Mouse (Mus musculus): ENCODE measurements around the gene Atp5j2. TPM values are rescaled to one million over a fixed set of nuclear protein-coding genes. Genes with fewer than 3 reads are reported as not detected.

Gene Atp5j2
- polyA plus RNA-seq, 1 experiment from 2014 or later = 664 TPM

DNA sequence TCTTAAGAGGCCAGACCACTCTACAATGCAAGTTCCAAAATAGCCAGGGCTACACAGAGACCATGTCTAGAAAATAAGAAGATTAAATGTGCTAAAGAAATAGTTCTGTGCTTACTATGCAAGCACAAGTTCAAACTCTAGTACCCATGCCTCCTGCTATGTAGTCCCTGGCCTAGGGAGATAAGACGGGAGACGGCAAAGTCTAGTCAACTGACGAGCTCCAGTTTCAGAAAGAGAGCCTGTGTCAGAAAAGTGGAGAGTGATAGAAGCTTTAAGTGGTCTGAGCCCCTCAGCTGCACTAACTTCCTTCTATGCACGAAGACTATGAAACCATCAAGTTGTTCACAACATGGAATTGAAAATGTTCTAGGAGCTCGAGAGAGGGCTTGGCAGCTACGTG lies 42.6 kb downstream of the Atp5j2 start:
- Histone ChIP-seq H3K9ac (no peak overlapping the region), H3K4me3 (replicated peaks; ENCODE audit: low read length) (no peak overlapping the region), H3K36me3 (replicated peaks; ENCODE audit: control insufficient read depth, insufficient read depth) (peaks cover 100% of the 10 kb centered on the region), H3K27me3 (ENCODE audit: control insufficient read depth, insufficient read depth, low read length) (no peaks in the 10 kb centered on the region), H3K9me3 (ENCODE audit: control insufficient read depth, low read length) (no peaks in the 10 kb centered on the region), H3K4me1 (replicated peaks; ENCODE audit: control insufficient read depth, insufficient read depth, low read length) (no peaks in the 10 kb centered on the region), H3K27ac (no peak overlapping the region), H3K4me2 (replicated peaks) (no peak overlapping the region)
- 90% methylated on average over 6 of the region's 6 CpGs for WGBS
- no peak for DNase-seq (ENCODE audit: low spot score)
- no peak for ATAC-seq (ENCODE audit: low FRiP score)

DNA sequence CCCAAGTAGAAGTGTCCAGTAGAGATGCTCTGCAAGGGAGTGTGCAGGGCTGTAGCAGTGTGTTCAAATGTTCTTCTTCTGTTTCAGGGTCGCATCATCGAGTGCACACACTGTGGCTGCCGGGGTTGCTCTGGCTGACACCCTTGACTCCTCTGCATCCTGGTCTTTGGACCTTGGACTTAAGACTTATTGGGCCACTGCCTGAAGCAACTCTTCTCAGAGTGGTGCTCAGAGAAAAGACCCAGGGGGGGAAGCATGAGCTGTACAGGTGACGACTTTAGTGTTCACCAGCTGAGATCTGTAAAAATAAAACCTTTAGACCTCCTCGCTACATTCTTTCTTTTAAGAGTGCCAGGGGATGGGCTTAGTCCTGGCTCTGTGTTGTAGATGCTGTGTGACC lies 44.1 kb downstream of the Atp5j2 start:
- 92% methylated on average over 5 of the region's 5 CpGs for WGBS
- H3K4me2 ChIP-seq (replicated peaks) = no peak overlapping the region
- no peak overlapping the region for H3K9ac ChIP-seq
- H3K27me3 ChIP-seq (ENCODE audit: control insufficient read depth, insufficient read depth, low read length) = no peaks in the 10 kb centered on the region
- H3K36me3 ChIP-seq (replicated peaks; ENCODE audit: control insufficient read depth, insufficient read depth) = peaks cover 100% of the 10 kb centered on the region
- no peak for ATAC-seq (ENCODE audit: low FRiP score)
- no peak overlapping the region for H3K27ac ChIP-seq
- H3K4me3 ChIP-seq (replicated peaks; ENCODE audit: low read length) = no peak overlapping the region
- DNase-seq (ENCODE audit: low spot score) = no peak
- H3K4me1 ChIP-seq (replicated peaks; ENCODE audit: control insufficient read depth, insufficient read depth, low read length) = no peaks in the 10 kb centered on the region
- no peaks in the 10 kb centered on the region for H3K9me3 ChIP-seq (ENCODE audit: control insufficient read depth, low read length)

- no peak for DNase-seq (ENCODE audit: low spot score)
- peaks cover 62% of the 10 kb centered on the region for H3K36me3 ChIP-seq (replicated peaks; ENCODE audit: control insufficient read depth, insufficient read depth)
Measured at GRCm38 (mm10) chr5:145140611-145141010, 51.3 kb downstream of the Atp5j2 start.

DNA sequence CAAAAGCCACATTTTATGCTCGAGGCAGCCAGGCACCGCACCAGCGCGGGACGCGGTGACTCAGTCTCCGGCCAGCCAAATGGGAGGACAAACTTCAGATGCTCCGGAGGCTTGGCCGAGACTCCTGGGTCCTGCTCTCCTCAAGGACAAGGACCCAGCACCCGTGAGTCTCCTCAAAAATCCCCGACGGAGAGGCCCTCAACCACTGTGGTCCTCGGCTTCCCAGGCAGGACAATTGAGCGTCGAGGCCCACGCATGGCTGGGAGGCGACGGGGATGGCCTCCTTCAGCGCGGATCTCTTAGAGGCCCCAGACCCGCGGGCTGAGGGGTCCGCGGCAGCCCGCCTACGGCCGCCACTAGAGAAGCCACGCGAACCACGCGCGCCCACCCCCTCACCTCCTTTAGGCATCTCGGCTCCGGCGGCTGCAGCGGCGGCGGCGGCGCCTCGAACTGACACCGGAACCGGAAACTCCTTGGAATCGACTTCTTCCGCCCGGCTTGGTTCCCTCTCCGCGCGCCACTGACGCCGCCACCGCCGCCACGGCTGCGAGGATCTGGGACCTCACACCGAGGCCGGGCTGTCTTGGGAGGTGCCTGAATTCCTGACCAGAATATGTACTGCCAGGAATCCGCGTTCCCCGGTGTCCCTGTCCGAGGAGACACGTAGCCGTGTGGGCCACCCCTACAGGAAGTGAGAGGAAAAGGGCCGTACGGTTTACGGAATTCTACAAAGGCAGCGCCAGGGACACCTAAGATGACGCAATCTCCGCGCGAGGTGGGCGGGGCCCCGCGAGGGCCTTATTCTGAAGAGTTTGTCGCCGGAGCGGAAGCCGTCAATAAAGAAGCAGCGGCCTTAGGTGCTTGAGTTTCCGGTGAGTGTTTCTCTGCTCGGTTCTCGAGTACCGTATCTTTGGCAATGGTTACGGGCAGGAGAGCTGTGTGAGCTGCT lies 52.0 kb downstream of the Atp5j2 start, which contains the start of the genes Pdap1 and Bud31:
Pdap1 (minus strand) TSS at position 668 of the 949 bp plus-strand sequence.
Bud31 (plus strand) TSS at position 792 of the 949 bp plus-strand sequence.
- DNase-seq (ENCODE audit: low spot score) = peak; percentile 96
- ATAC-seq (ENCODE audit: low FRiP score) = peak; percentile 93
- H3K4me1 ChIP-seq (replicated peaks; ENCODE audit: control insufficient read depth, insufficient read depth, low read length) = peaks cover 28% of the 10 kb centered on the region
- H3K36me3 ChIP-seq (replicated peaks; ENCODE audit: control insufficient read depth, insufficient read depth) = peaks cover 62% of the 10 kb centered on the region
- H3K4me2 ChIP-seq (replicated peaks) = peak within 1 kb of the TSS; percentile 83
- H3K27me3 ChIP-seq (ENCODE audit: control insufficient read depth, insufficient read depth, low read length) = no peaks in the 10 kb centered on the region
- H3K4me3 ChIP-seq (replicated peaks; ENCODE audit: low read length) = peak within 1 kb of the TSS; percentile 80
- H3K9ac ChIP-seq = peak within 1 kb of the TSS; percentile 84
- no peaks in the 10 kb centered on the region for H3K9me3 ChIP-seq (ENCODE audit: control insufficient read depth, low read length)
- H3K27ac ChIP-seq = peak within 1 kb of the TSS; percentile 94
- under 1% methylated on average over 84 of the region's 84 CpGs for WGBS

More at GRCm38 (mm10) chr5:145140611-145141010, 51.3 kb downstream of the Atp5j2 start:
- ATAC-seq (ENCODE audit: low FRiP score) = no peak
- H3K27ac ChIP-seq = peak overlapping the region; percentile 94
- peak overlapping the region; percentile 83 for H3K4me2 ChIP-seq (replicated peaks)
- peak overlapping the region; percentile 84 for H3K9ac ChIP-seq
- 2% methylated on average over 18 of the region's 18 CpGs for WGBS
- peak overlapping the region; percentile 80 for H3K4me3 ChIP-seq (replicated peaks; ENCODE audit: low read length)
- no peaks in the 10 kb centered on the region for H3K27me3 ChIP-seq (ENCODE audit: control insufficient read depth, insufficient read depth, low read length)
- peaks cover 28% of the 10 kb centered on the region for H3K4me1 ChIP-seq (replicated peaks; ENCODE audit: control insufficient read depth, insufficient read depth, low read length)
- no peaks in the 10 kb centered on the region for H3K9me3 ChIP-seq (ENCODE audit: control insufficient read depth, low read length)

DNA sequence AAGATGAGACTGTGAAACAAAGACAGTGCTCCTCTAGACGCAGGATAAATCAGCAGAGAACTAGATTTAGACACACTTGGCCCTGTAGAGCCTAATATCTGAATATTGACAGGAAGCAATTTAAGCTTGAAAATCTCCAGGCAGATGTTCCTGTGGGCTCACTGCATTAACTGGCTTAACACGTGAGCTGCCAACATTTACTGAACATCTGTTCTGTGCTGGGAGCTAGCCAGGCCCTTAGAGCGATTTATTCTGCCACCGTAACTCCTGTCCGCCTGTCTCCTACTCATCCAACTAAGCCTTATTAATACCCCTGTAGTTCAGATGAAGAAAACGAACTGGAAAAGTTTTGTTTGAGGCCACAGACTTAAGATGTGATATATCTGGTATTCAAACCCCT lies 53.0 kb downstream of the Atp5j2 start:
- no peak overlapping the region for H3K27ac ChIP-seq
- H3K4me3 ChIP-seq (replicated peaks; ENCODE audit: low read length) = peak overlapping the region; percentile 80
- H3K9ac ChIP-seq = peak overlapping the region; percentile 84
- peak overlapping the region; percentile 83 for H3K4me2 ChIP-seq (replicated peaks)
- ATAC-seq (ENCODE audit: low FRiP score) = no peak
- H3K27me3 ChIP-seq (ENCODE audit: control insufficient read depth, insufficient read depth, low read length) = no peaks in the 10 kb centered on the region
- peaks cover 28% of the 10 kb centered on the region for H3K4me1 ChIP-seq (replicated peaks; ENCODE audit: control insufficient read depth, insufficient read depth, low read length)
- peaks cover 62% of the 10 kb centered on the region for H3K36me3 ChIP-seq (replicated peaks; ENCODE audit: control insufficient read depth, insufficient read depth)
- 15% methylated on average over 6 of the region's 6 CpGs for WGBS
- no peaks in the 10 kb centered on the region for H3K9me3 ChIP-seq (ENCODE audit: control insufficient read depth, low read length)
- DNase-seq (ENCODE audit: low spot score) = no peak

Other genes starting within 250 kb of the Atp5j2 start
- gene Smurf1, start 226.2 kb downstream of the Atp5j2 start, polyA plus RNA-seq (2014; fragmentation: Nextera tagmentation; extraction: Ambion mirVana) = 43.6 and 44.0 TPM in 2 replicates
- not detected in 2 replicates for gene Gm4871, start 159.3 kb downstream of the Atp5j2 start, polyA plus RNA-seq (2014; fragmentation: Nextera tagmentation; extraction: Ambion mirVana)
- not detected in 2 replicates for gene 1700018F24Rik, start 149.1 kb downstream of the Atp5j2 start, polyA plus RNA-seq (2014; fragmentation: Nextera tagmentation; extraction: Ambion mirVana)
- gene Arpc1a, start 108.2 kb downstream of the Atp5j2 start, polyA plus RNA-seq (2014; fragmentation: Nextera tagmentation; extraction: Ambion mirVana) = 245 and 252 TPM in 2 replicates
- not detected in 2 replicates for gene Kpna7, start 108.0 kb downstream of the Atp5j2 start, polyA plus RNA-seq (2014; fragmentation: Nextera tagmentation; extraction: Ambion mirVana)
- gene Arpc1b, start 77.8 kb downstream of the Atp5j2 start, polyA plus RNA-seq (2014; fragmentation: Nextera tagmentation; extraction: Ambion mirVana) = 44.2 and 51.8 TPM in 2 replicates
- gene Pdap1, start 51.8 kb downstream of the Atp5j2 start, polyA plus RNA-seq (2014; fragmentation: Nextera tagmentation; extraction: Ambion mirVana) = 95.5 and 96.3 TPM in 2 replicates
- 177 and 188 TPM in 2 replicates for gene Bud31, start 51.7 kb downstream of the Atp5j2 start, polyA plus RNA-seq (2014; fragmentation: Nextera tagmentation; extraction: Ambion mirVana)
- gene Ptcd1, start 25.0 kb downstream of the Atp5j2 start, polyA plus RNA-seq (2014; fragmentation: Nextera tagmentation; extraction: Ambion mirVana) = 17.5 and 18.2 TPM in 2 replicates
- gene Cpsf4, start 24.8 kb downstream of the Atp5j2 start, polyA plus RNA-seq (2014; fragmentation: Nextera tagmentation; extraction: Ambion mirVana) = 27.7 and 29.3 TPM in 2 replicates
- 12.3 and 13.9 TPM in 2 replicates for gene Zkscan14, start 9.8 kb upstream of the Atp5j2 start, polyA plus RNA-seq (2014; fragmentation: Nextera tagmentation; extraction: Ambion mirVana)
- gene Zkscan5, start 12.5 kb upstream of the Atp5j2 start, polyA plus RNA-seq (2014; fragmentation: Nextera tagmentation; extraction: Ambion mirVana) = 12.0 and 15.6 TPM in 2 replicates
- 40.1 and 42.0 TPM in 2 replicates for gene Zfp655, start 39.7 kb upstream of the Atp5j2 start, polyA plus RNA-seq (2014; fragmentation: Nextera tagmentation; extraction: Ambion mirVana)
- 0.54 and 1.1 TPM in 2 replicates for gene Zscan25, start 88.4 kb upstream of the Atp5j2 start, polyA plus RNA-seq (2014; fragmentation: Nextera tagmentation; extraction: Ambion mirVana)
- gene Cyp3a57, start 153.2 kb upstream of the Atp5j2 start, polyA plus RNA-seq (2014; fragmentation: Nextera tagmentation; extraction: Ambion mirVana) = not detected in 2 replicates